Mouse (Mus musculus) heart, adult 2 months (tissue): ENCODE results near the gene Kcnq5. TPM values are rescaled to one million over a fixed set of nuclear protein-coding genes. Genes with fewer than 3 reads are reported as not detected.

Experiments
- DNase-seq, 2 experiments: peaks; one replicate each; pipeline ENCODE4 v3.0.0; 2021
- H3K27ac ChIP-seq: fragments of 200-600 bp; 2 replicates; pipeline ENCODE4 v1.8.1; 2022
- H3K27me3 ChIP-seq: fragments of 200-500 bp; 2 replicates; pipeline ENCODE4 v1.6.1; 2012; ENCODE audit warnings: mild to moderate bottlenecking, low read length, inconsistent platforms, mixed read lengths; ENCODE audit not compliant: control insufficient read depth, insufficient read depth
- H3K36me3 ChIP-seq: fragments of 200-500 bp; 2 replicates; pipeline ENCODE4 v1.6.1; 2012; ENCODE audit warnings: low read length, inconsistent platforms; ENCODE audit not compliant: control insufficient read depth, insufficient read depth
- H3K4me1 ChIP-seq: fragments of 200-500 bp; 2 replicates; pipeline ENCODE4 v1.6.1; 2011; ENCODE audit warnings: low read length; ENCODE audit not compliant: control insufficient read depth, insufficient read depth
- H3K4me3 ChIP-seq: fragments of 200-600 bp; 2 replicates; pipeline ENCODE4 v1.8.1; 2022
- H3K79me2 ChIP-seq: fragments of 200-500 bp; replicated peaks from 2 replicates; pipeline ENCODE4 v1.6.1; 2012; ENCODE audit warnings: mild to moderate bottlenecking, inconsistent platforms, low read length, moderate library complexity, mixed read lengths; ENCODE audit not compliant: control insufficient read depth, insufficient read depth
- H3K9ac ChIP-seq: fragments of 200-500 bp; 2 replicates; pipeline ENCODE4 v1.6.1; 2012; ENCODE audit warnings: low read depth, mild to moderate bottlenecking, control low read depth, inconsistent platforms, low read length, mixed read lengths
- CTCF ChIP-seq: fragments of 200-600 bp; IDR thresholded peaks from 2 replicates; pipeline ENCODE4 v1.8.1; 2022; ENCODE audit warnings: antibody characterized with exemption, mild to moderate bottlenecking, moderate library complexity
- EP300 ChIP-seq: fragments of 200-500 bp; IDR thresholded peaks from 2 replicates; pipeline ENCODE4 v1.6.1; 2011; ENCODE audit warnings: low read depth, low read length, control low read depth; ENCODE audit not compliant: insufficient read depth
- POLR2A ChIP-seq: fragments of 200-500 bp; IDR thresholded peaks from 2 replicates; pipeline ENCODE4 v1.6.1; 2011; ENCODE audit warnings: mild to moderate bottlenecking, low read depth, low read length, control low read depth; ENCODE audit not compliant: insufficient read depth
- WGBS: fragments of 180-500 bp; shearing (Covaris S2); methylation state at CpG from one replicate; pipeline ENCODE4 v1.1.7; 2018; 5-methylcytosine and 5-hydroxymethylcytosine counted together
- intact Hi-C: fragments of 180-260 bp; cut with DNase I; formaldehyde crosslinking; loops from one replicate; pipeline ENCODE4 v1.15.1; 2025
- polyA plus RNA-seq: library from polyadenylated mRNA; depleted of rRNA; stranded (reverse); fragments of >200 nt; gene quantifications from 2 replicates; pipeline ENCODE4 v1.2.3, GENCODE M21; 2012
- total RNA-seq, 2 experiments: library from RNA; stranded (reverse); gene quantifications; 2 replicates each; pipeline ENCODE4 v1.2.3; 2021

The Kcnq5 gene
- total and polyA plus RNA-seq, 3 experiments, result 0.20 to 2.6 (median 2.5) TPM

GRCm38 (mm10) chr1:21836337-21836736, 125.4 kb downstream of the Kcnq5 start:
- Histone ChIP-seq H3K79me2 (no peaks in the 10 kb centered on the region), H3K4me1 (no peaks in the 10 kb centered on the region), H3K27me3 (no peaks in the 10 kb centered on the region), H3K4me3 (no peak overlapping the region), H3K9ac (no peak overlapping the region), H3K27ac (no peak overlapping the region), H3K36me3 (no peaks in the 10 kb centered on the region)
- TF ChIP-seq POLR2A, result no peak
- no peak for TF ChIP-seq EP300
- TF ChIP-seq CTCF, result no peak
- DNase-seq, result no peak
- WGBS, result 86% methylated on average over 3 of the region's 3 CpGs
- intact Hi-C loops, result no loop called here

- intact Hi-C loops, result no loop called here
- TF ChIP-seq POLR2A (no peak), CTCF (peak; percentile 36; the same call in 1 of the 2 replicates), EP300 (no peak)
- Histone ChIP-seq H3K27me3 (no peaks in the 10 kb centered on the region), H3K4me1 (peaks cover 2% of the 10 kb centered on the region), H3K79me2 (no peaks in the 10 kb centered on the region), H3K9ac (no peak overlapping the region), H3K36me3 (no peaks in the 10 kb centered on the region), H3K27ac (peak overlapping the region; percentile 72), H3K4me3 (peak overlapping the region; percentile 22)
- 12% methylated on average over 6 of the region's 6 CpGs for WGBS
- DNase-seq, result peak; percentile 18 to 23
Measured at GRCm38 (mm10) chr1:21829909-21830455, 131.8 kb downstream of the Kcnq5 start.

GRCm38 (mm10) chr1:21820066-21820630, 141.6 kb downstream of the Kcnq5 start:
- H3K27ac ChIP-seq, result no peak overlapping the region
- WGBS, result 84% methylated on average over 10 of the region's 10 CpGs
- intact Hi-C loops, result no loop called here

GRCm38 (mm10) chr1:21805064-21805463, 156.7 kb downstream of the Kcnq5 start:
- Histone ChIP-seq H3K27ac (no peak overlapping the region), H3K9ac (no peak overlapping the region), H3K4me3 (no peak overlapping the region), H3K4me1 (no peaks in the 10 kb centered on the region), H3K79me2 (no peaks in the 10 kb centered on the region), H3K36me3 (no peaks in the 10 kb centered on the region), H3K27me3 (no peaks in the 10 kb centered on the region)
- no peak for DNase-seq
- intact Hi-C loops, result no loop called here
- 78% methylated on average over 2 of the region's 2 CpGs for WGBS
- no peak for TF ChIP-seq CTCF

More at GRCm38 (mm10) chr1:21820066-21820630, 141.6 kb downstream of the Kcnq5 start:
- DNase-seq, result no peak
- no peak overlapping the region for H3K4me3 ChIP-seq
- no peak overlapping the region for H3K9ac ChIP-seq
- H3K36me3 ChIP-seq, result no peaks in the 10 kb centered on the region
- no peaks in the 10 kb centered on the region for H3K79me2 ChIP-seq
- H3K4me1 ChIP-seq, result no peaks in the 10 kb centered on the region
- TF ChIP-seq POLR2A (no peak), EP300 (no peak), CTCF (no peak)
- no peaks in the 10 kb centered on the region for H3K27me3 ChIP-seq

GRCm38 (mm10) chr1:21804477-21804866, 157.3 kb downstream of the Kcnq5 start:
- intact Hi-C loops, result no loop called here
- Histone ChIP-seq H3K4me3 (no peak overlapping the region), H3K9ac (no peak overlapping the region), H3K79me2 (no peaks in the 10 kb centered on the region), H3K27ac (no peak overlapping the region), H3K4me1 (no peaks in the 10 kb centered on the region), H3K36me3 (no peaks in the 10 kb centered on the region), H3K27me3 (no peaks in the 10 kb centered on the region)
- WGBS, result 66% methylated on average over 2 of the region's 2 CpGs
- no peak for DNase-seq
- TF ChIP-seq CTCF (no peak), POLR2A (no peak), EP300 (no peak)

GRCm38 (mm10) chr1:21803751-21804476, 157.8 kb downstream of the Kcnq5 start:
- H3K4me1 ChIP-seq, result no peaks in the 10 kb centered on the region
- TF ChIP-seq EP300 (no peak), POLR2A (no peak), CTCF (no peak)
- no peak overlapping the region for H3K27ac ChIP-seq
- no peak overlapping the region for H3K9ac ChIP-seq
- no peaks in the 10 kb centered on the region for H3K79me2 ChIP-seq
- H3K27me3 ChIP-seq, result no peaks in the 10 kb centered on the region
- no peak for DNase-seq
- WGBS, result 74% methylated on average over 5 of the region's 5 CpGs
- H3K4me3 ChIP-seq, result no peak overlapping the region
- no peaks in the 10 kb centered on the region for H3K36me3 ChIP-seq
- intact Hi-C loops, result no loop called here
